Mouse (Mus musculus) right cerebral cortex, postnatal 25 days (tissue): Measurements from ENCODE around the gene Scpep1.

Experiments
- DNase-seq: peaks from one replicate; pipeline ENCODE4 v3.0.0; 2022

Gene Scpep1

GRCm38 (mm10) chr11:88970202-88970732 is 15.0 kb upstream of the Scpep1 start, which contains the start of gene Coil:
Gene Coil (plus strand): TSS chr11:88970252.
- no peak for DNase-seq

GRCm38 (mm10) chr11:88966881-88967361 is 11.7 kb upstream of the Scpep1 start, which contains the start of gene Elobl:
Gene Elobl (minus strand): TSS chr11:88966931.
- DNase-seq: no peak

DNA sequence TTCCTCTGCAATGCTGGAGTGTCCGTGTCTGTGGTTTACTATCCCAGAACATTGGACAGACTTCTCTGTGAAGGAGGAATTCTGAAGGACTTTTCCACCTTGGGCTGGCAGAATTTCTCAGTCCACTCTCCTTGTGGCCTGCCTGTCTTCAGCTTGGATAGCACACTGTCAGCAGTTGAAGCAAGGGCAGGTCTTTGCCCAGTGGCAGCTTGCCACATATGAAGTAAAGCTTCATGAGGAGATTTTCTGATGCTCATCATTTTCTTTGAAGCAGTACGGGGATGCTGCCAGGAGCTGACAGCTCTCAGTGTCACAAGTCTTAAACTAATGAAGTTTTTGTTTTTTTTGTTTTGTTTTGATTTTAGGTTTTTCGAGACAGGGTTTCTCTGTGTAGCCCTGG is 3.6 kb upstream of the Scpep1 start:
- DNase-seq: no peak

DNA sequence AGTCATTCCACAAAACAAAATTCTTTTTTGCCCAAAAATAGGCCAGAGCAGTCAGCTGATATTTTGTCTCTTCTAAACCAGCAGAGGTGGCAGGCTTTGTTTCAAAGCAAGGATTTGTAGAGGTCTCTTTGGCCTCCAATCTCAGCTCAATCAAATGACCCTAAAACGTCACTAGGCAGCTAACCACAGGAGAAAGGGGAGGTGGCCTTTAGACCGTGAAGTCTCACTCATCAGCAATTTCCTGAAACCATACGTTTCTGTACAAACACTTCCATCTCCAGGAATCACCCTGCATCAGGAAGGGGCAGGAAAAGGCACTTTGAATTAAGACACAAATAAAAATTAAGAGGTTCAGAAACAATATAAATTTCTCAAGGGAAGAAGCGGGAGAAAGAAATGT is 462 bp downstream of the Scpep1 start:
- DNase-seq: no peak

DNA sequence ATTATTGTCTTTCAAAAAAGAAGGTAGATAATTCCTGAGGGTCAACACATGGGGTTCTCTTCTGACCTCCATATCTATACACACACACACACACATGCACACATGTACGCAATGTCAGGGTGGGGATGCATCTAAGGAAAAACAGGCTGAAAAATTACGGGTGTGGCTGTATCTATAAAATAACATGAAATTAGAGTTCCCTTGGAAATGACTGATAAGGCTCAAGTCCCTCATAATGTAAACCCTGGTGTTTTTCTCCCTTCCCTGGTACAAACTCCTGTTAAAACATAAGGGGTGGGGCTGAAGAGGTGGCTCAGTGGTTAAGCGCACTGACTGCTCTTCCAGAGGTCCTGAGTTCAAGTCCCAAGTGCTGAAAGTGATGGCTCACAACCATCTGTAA is 1.7 kb downstream of the Scpep1 start:
- no peak for DNase-seq

DNA sequence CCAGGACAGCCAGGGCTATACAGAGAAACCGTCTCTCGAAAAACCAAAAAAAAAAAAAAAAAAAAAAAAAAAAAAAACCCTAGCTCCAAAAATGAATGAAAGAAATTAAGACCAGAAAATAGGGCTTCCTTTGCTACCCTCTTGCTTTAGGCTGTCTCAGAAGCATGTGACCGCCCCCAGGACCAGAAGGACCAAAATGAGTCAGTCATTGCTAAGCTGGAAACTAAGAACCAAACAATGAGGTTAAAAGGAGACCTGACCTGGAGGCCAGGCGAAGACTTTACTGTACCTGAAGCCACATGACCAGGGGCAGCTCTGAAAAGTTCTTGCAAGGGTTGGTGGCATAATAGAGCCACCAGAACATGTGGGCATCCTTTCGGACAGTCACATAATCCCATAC is 3.1 kb downstream of the Scpep1 start:
- no peak for DNase-seq

DNA sequence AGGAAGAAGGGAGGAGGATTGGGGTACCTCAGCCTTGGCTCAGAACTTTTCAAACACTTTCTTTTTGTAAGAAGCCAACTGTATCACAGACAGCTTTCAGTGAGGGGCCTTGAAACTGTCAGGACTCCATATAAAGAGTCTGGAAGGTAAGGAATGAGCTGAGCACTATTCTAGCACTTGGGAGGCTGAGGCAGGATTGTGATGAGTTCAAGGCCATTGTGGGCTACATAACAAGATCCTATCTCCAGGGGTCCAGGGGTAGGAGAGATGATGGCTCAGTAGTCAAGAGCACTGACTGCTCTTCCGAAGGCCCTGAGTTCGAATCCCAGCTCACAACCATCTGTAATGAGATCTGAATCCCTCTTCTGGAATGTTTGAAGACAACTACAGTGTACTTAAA is 3.7 kb downstream of the Scpep1 start:
- DNase-seq: no peak

DNA sequence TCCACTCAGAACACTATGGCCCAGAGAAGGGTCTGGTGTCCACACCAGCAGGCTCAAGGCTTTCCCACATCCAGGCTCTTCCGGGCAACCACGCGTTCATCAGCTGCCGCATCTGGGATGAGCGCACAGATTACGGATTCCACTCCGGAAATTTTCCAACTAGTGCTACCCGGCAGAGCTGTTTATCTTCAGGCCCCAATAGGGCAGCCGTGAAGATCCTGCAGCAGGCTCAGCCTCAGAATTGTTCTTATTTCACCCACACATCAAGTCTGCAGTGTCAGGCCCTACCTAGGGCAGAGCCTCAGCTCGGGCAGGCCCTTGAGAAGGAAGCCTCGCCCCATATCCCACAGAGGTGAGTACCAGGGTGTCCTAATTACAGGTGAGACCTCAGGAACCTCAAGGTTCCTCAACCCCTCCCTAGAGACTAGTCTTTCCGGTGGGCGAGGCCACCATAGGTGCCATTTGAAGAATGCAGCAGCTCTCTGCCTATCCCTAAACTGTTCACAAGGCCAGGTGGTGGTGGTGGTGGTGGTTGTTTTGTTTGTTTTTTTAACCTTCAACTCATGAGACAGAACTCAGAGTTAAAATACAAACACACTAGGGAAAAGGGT is 4.5 kb downstream of the Scpep1 start:
- no peak for DNase-seq

DNA sequence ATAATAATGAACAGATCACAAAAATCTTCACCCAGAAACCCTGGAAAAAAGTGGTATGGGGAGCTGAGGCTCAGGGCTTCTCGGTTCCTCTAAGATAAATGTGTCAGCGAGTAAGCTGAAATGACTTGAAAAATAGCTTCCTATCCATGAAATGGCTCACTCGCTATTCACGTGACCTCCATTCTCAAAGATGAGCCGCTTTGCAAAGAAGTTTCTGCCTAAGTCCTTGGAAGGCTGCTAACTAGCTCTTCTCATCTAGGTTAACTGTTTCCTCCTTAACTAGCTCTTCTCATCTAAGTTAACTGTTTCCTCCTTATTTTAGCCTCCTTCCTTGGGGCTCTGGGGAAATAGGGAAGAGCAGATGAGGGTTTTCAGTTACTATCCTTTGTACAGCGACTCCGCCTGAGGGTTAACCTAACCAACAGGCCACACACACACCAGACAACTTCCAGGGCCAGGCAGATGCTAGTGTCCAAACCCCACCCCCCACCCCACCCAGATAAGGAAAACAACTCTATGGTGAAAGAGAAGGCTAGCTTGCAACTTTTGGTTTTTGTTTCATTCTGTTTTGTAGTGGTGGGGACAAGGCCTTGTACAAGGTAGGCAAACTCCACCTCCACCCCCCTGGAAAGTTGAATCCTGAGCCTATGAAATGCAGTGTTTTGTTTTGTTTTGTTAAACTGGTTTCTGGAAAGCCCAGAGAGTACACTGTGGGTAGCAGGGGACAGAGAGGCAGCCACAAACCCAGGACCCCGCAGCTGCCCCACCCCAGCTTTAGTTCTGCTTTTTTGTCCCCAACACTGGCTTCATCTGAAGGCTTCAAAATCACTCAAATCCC is 5.2 kb downstream of the Scpep1 start:
- no peak for DNase-seq

DNA sequence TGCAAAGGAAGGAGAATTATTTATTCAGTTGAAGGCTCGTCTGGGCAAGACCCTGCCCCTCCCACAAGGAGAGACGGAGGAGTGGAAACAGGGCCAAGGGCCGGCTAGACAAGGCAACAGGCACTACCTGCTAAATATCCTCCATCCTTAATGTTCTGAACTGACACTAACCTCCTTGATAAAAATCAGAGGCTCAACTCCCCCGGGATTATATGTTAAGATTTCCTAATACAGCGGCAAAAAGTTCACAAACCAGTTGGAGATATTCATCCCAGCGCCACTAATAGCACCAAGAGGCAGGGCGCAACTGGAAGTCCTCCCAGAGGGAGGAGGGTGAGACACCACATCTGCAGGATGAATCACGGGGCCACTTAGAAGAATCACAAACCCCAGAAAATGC is 6.4 kb downstream of the Scpep1 start:
- DNase-seq: no peak

DNA sequence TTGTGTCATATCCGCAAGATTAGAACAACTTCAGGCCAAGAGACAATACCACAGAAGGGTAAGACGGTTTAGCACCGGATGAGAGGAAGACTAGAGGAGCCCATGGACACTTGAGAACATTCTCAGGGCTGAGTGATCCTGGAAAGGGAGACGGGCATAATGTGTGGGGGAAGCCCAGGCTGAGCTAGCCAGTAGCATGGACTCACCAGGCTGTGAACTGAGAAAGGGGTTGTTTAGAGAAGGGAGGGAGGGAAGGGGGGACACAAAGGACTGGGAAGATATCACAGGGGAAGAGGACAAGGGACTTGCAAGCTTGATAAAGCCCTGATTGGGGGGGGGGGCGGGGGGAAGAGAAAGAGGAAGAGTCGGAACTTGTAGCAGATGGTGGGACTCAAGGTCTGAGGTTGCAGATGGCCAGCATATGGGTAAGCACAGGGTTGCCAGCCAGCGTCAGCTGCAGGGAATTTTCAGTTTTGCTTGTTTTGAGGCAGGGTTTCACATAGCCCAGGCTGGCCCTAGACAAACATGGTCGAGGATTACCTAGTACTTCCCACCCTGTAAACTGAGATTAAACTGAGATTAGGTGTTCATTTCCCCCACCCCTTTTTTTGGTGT is 9.2 kb downstream of the Scpep1 start:
- DNase-seq: no peak

GRCm38 (mm10) chr11:88941489-88941888 is 13.8 kb downstream of the Scpep1 start:
- no peak for DNase-seq

DNA sequence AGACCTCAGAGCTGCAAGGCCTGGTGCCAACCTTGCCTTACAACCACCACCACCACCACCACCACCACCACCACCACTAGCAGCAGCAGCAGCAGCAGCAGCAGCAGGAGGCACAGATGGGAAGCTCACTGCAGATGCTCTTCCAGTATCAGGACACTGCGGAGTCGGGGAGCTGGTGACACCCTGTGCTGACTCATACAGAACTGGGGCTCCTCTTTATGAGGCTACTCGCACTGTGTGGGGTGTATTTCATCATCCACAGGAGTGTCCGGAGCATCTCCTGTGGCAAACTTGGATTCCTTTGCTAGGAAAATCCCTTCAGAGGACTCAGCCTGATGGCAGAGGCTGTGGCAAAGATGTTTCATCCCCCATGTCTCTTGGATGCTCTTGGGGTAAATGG is 15.6 kb downstream of the Scpep1 start:
- DNase-seq: peak; percentile 14

DNA sequence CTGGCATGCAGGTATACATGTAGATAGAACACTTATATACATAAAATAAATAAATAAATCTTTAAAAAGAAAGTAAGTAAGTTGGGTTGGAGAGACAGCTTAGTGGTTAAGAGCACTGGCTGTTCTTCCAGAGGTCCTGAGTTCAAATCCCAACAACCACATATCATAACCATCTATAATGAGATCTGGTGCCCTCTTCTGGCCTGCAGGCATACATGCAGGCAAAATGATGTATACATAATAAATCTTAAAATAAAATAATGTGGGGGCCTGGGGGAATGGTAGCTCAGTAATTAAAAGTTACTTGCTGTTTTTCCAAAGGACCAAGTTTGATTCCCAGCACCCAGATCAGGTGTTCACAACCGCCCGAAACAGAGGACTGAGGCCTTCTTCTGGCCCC is 16.5 kb downstream of the Scpep1 start:
- no peak for DNase-seq

DNA sequence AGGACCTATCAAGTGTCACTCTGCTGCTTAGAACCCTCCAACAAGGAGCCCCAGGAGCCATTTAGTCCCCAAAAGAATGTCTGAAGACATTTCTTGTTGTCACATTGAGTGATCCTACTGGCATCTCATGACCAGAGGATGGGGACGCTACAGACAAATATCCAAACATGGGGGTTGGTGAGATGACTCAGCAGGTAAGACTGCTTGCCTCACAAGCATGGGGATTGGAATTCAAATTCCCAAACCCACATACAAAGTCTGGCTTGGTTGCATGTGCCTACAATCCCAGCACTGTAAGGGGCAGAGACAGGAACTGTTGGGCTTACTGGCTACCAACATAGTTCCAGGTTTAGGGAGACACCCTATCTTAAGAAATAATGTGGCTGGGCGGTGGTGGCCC is 17.4 kb downstream of the Scpep1 start:
- no peak for DNase-seq

- peak; percentile 45 for DNase-seq
Observed at GRCm38 (mm10) chr11:88934089-88935000, 20.9 kb downstream of the Scpep1 start.

DNA sequence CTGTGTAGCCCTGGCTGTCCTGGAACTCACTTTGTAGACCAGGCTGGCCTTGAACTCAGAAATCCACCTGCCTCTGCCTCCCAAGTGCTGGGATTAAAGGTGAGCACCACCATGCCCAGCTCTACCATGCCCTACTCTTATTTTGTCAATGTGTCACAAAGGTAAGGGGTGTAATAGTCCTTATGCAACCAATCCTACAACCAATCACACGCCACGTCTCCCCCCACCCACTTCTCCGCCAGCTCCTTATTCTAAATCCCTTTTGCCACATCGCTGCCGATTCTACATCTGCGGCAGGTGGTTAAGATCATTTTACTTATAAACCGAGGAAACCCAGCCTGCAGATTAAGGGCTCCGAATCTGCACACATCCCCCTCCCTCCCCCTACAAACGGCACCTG is 22.2 kb downstream of the Scpep1 start:
- no peak for DNase-seq

- no peak for DNase-seq
Observed at GRCm38 (mm10) chr11:88931692-88932530, 23.4 kb downstream of the Scpep1 start.

DNA sequence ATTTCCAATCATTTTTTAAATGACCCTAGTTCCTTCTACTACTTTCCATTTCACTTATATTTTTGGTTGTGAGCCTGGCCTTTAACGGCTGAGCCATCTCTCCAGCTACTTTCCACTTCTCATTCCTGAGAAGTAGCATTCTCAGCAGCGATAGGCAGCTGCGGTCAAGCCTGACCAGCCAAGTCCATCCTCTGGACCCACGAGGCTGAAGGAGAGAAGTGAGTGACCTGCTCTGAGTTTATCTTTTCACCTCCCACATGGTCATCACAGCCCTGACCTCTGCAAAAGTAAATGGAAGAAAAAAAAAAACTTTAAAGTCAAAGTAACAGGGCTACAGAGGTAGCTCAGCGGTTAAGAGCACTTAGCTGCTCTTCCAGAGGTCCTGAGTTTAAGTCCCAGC is 28.7 kb downstream of the Scpep1 start:
- no peak for DNase-seq

- no peak for DNase-seq
Observed at GRCm38 (mm10) chr11:88909388-88910036, 45.8 kb downstream of the Scpep1 start.
